Mouse (Mus musculus): ENCODE measurements around the gene Zdhhc7. TPM values are rescaled to one million over a fixed set of nuclear protein-coding genes. Genes with fewer than 3 reads are reported as not detected.

The Zdhhc7 gene
- total RNA-seq, 2 experiments from 2014 or later: 40.3 to 55.6 TPM

- DNase-seq: peak; percentile 71 to 72
Observed at GRCm38 (mm10) chr8:120114315-120114841, 13.1 kb upstream of the Zdhhc7 start.

- peak; percentile 100 for DNase-seq
Observed at GRCm38 (mm10) chr8:120113758-120114255, 12.5 kb upstream of the Zdhhc7 start, which contains the start of gene 6430548M08Rik. TSS of gene 6430548M08Rik (plus strand) at chr8:120114152.

GRCm38 (mm10) chr8:120113306-120113705 lies 12.0 kb upstream of the Zdhhc7 start:
- peak; percentile 65 to 80 for DNase-seq

- no peak for DNase-seq
Observed at GRCm38 (mm10) chr8:120112535-120112934, 11.3 kb upstream of the Zdhhc7 start.

- no peak for DNase-seq
Observed at GRCm38 (mm10) chr8:120111382-120111781, 10.1 kb upstream of the Zdhhc7 start.

- DNase-seq: peak; percentile 36 to 63
Observed at GRCm38 (mm10) chr8:120110966-120111365, 9.7 kb upstream of the Zdhhc7 start.

- DNase-seq: peak in 1 of 2 experiments; percentile 26
Observed at GRCm38 (mm10) chr8:120109149-120109548, 7.9 kb upstream of the Zdhhc7 start.

- peak; percentile 89 to 92 for DNase-seq
Observed at GRCm38 (mm10) chr8:120104721-120105272, 3.5 kb upstream of the Zdhhc7 start.

- no peak for DNase-seq
Observed at GRCm38 (mm10) chr8:120103916-120104315, 2.6 kb upstream of the Zdhhc7 start.

- DNase-seq: peak in 1 of 2 experiments; percentile 44
Observed at GRCm38 (mm10) chr8:120100388-120101067, 754 bp downstream of the Zdhhc7 start.

GRCm38 (mm10) chr8:120096486-120096885 lies 4.8 kb downstream of the Zdhhc7 start:
- DNase-seq: peak in 1 of 2 experiments; percentile 44

GRCm38 (mm10) chr8:120094801-120095200 lies 6.5 kb downstream of the Zdhhc7 start:
- DNase-seq: no peak

GRCm38 (mm10) chr8:120093103-120093502 lies 8.2 kb downstream of the Zdhhc7 start:
- no peak for DNase-seq

- DNase-seq: no peak
Observed at GRCm38 (mm10) chr8:120091032-120091431, 10.2 kb downstream of the Zdhhc7 start.

GRCm38 (mm10) chr8:120089511-120089910 lies 11.8 kb downstream of the Zdhhc7 start:
- DNase-seq: no peak

- no peak for DNase-seq
Observed at GRCm38 (mm10) chr8:120084783-120085182, 16.5 kb downstream of the Zdhhc7 start.

GRCm38 (mm10) chr8:120083261-120083660 lies 18.0 kb downstream of the Zdhhc7 start:
- peak in 1 of 2 experiments; percentile 46 for DNase-seq

GRCm38 (mm10) chr8:120079361-120079760 lies 21.9 kb downstream of the Zdhhc7 start:
- DNase-seq: no peak

GRCm38 (mm10) chr8:120078080-120078479 lies 23.2 kb downstream of the Zdhhc7 start:
- DNase-seq: peak; percentile 83 to 92

- DNase-seq: peak; percentile 30 to 32
Observed at GRCm38 (mm10) chr8:120075347-120075746, 25.9 kb downstream of the Zdhhc7 start.

- no peak for DNase-seq
Observed at GRCm38 (mm10) chr8:120074516-120074915, 26.8 kb downstream of the Zdhhc7 start.

GRCm38 (mm10) chr8:120072827-120073226 lies 28.5 kb downstream of the Zdhhc7 start:
- DNase-seq: peak; percentile 51 to 57

GRCm38 (mm10) chr8:120072259-120072658 lies 29.0 kb downstream of the Zdhhc7 start:
- peak; percentile 75 to 82 for DNase-seq
